Mouse (Mus musculus): ENCODE results near the gene Taf12. TPM values are rescaled to one million over a fixed set of nuclear protein-coding genes. Genes with fewer than 3 reads are reported as not detected.
A peak's percentile ranks its signal among the peaks of the same experiment; 100 is the strongest.

Gene Taf12
- 38.4 and 43.0 TPM in 2 replicates for polyA plus RNA-seq (2015; fragmentation: Nextera tagmentation; extraction: Ambion mirVana)

- H3K4me1 ChIP-seq, result peaks cover 13% of the 10 kb centered on the region; the same call in 1 of the 2 replicates
- peak within 1 kb of the TSS; percentile 90 for H3K9ac ChIP-seq
- no peaks in the 10 kb centered on the region for H3K27me3 ChIP-seq (replicated peaks)
- peak within 1 kb of the TSS; percentile 93 for H3K27ac ChIP-seq
- WGBS, result under 1% methylated on average over 48 of the region's 48 CpGs
- no peaks in the 10 kb centered on the region for H3K9me3 ChIP-seq
- H3K4me2 ChIP-seq, result peak within 1 kb of the TSS; percentile 82
- peak within 1 kb of the TSS; percentile 81 for H3K4me3 ChIP-seq (replicated peaks)
- peak; percentile 88 for ATAC-seq (ENCODE audit: insufficient read depth, low FRiP score, low read depth)
- no peaks in the 10 kb centered on the region for H3K36me3 ChIP-seq
Observed at GRCm38 (mm10) chr4:132274156-132274862, at the start of gene Taf12. Gene Taf12, plus strand, starts transcription at chr4:132274375.

GRCm38 (mm10) chr4:132230422-132230821 lies 43.8 kb upstream of the Taf12 start:
- 89% methylated on average over 5 of the region's 5 CpGs for WGBS
- Histone ChIP-seq H3K27ac (no peak overlapping the region), H3K27me3 (replicated peaks) (no peaks in the 10 kb centered on the region), H3K9me3 (no peaks in the 10 kb centered on the region), H3K4me1 (no peaks in the 10 kb centered on the region), H3K36me3 (peaks cover 51% of the 10 kb centered on the region), H3K4me2 (no peak overlapping the region), H3K9ac (no peak overlapping the region), H3K4me3 (replicated peaks) (no peak overlapping the region)
- no peak for ATAC-seq (ENCODE audit: insufficient read depth, low FRiP score, low read depth)

- Histone ChIP-seq H3K9me3 (no peaks in the 10 kb centered on the region), H3K4me2 (no peak overlapping the region), H3K9ac (no peak overlapping the region), H3K27me3 (replicated peaks) (no peaks in the 10 kb centered on the region), H3K4me1 (no peaks in the 10 kb centered on the region), H3K27ac (no peak overlapping the region), H3K4me3 (replicated peaks) (no peak overlapping the region), H3K36me3 (peaks cover 38% of the 10 kb centered on the region)
- no peak for ATAC-seq (ENCODE audit: insufficient read depth, low FRiP score, low read depth)
- WGBS, result 92% methylated on average over 8 of the region's 8 CpGs
Observed at GRCm38 (mm10) chr4:132234710-132235109, 39.5 kb upstream of the Taf12 start.

DNA sequence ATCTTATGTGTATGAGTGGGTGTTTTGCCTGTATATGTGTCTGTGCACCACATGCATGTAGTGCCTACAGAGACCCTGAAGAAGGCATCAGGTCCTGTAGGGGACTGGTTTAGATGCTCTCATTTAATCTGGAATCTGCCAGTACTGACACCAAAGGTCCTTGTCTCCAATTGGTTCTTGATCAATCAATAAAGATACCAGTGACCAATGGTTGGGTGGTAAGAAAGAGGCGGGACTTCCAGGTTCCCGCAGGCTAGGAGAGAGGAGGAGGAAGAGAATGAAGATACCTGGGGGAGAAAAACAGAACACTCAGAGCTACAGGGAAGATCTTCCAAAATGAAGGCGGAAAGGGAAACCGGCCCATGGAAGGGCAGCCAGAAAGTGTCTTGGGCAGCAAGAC lies 35.8 kb upstream of the Taf12 start:
- Histone ChIP-seq H3K4me1 (no peaks in the 10 kb centered on the region), H3K4me3 (replicated peaks) (no peak overlapping the region), H3K36me3 (peaks cover 48% of the 10 kb centered on the region), H3K4me2 (no peak overlapping the region), H3K27ac (no peak overlapping the region), H3K27me3 (replicated peaks) (no peaks in the 10 kb centered on the region), H3K9ac (no peak overlapping the region), H3K9me3 (no peaks in the 10 kb centered on the region)
- WGBS, result 89% methylated on average over 4 of the region's 4 CpGs
- ATAC-seq (ENCODE audit: insufficient read depth, low FRiP score, low read depth), result no peak

DNA sequence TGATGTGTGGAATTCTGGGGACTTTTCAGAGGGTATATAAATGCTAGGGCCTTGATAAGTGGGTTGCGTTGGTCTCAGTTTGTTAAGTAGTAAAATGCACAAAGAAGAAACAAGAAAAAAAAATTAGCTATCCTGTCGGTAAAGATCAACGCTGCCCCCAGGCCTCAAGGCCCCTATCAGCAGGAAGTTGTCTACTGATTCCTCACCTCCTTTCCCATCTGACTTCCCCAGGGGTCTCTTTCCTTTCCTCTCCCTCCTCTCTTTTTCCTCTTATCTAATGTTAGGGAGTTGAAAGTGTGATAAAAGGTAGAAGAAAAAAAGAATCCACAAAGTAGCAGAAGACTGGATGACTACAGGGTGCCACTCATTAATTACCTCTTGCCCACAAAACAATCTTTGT lies 33.8 kb upstream of the Taf12 start:
- Histone ChIP-seq H3K4me2 (no peak overlapping the region), H3K27ac (no peak overlapping the region), H3K27me3 (replicated peaks) (no peaks in the 10 kb centered on the region), H3K36me3 (peaks cover 35% of the 10 kb centered on the region), H3K4me3 (replicated peaks) (no peak overlapping the region), H3K9ac (no peak overlapping the region), H3K9me3 (no peaks in the 10 kb centered on the region), H3K4me1 (no peaks in the 10 kb centered on the region)
- 84% methylated on average over 3 of the region's 3 CpGs for WGBS
- no peak for ATAC-seq (ENCODE audit: insufficient read depth, low FRiP score, low read depth)

- no peaks in the 10 kb centered on the region for H3K27me3 ChIP-seq (replicated peaks)
- H3K36me3 ChIP-seq, result peaks cover 32% of the 10 kb centered on the region
- H3K9me3 ChIP-seq, result no peaks in the 10 kb centered on the region
- H3K9ac ChIP-seq, result no peak overlapping the region
- no peaks in the 10 kb centered on the region for H3K4me1 ChIP-seq
- ATAC-seq (ENCODE audit: insufficient read depth, low FRiP score, low read depth), result no peak
- no peak overlapping the region for H3K4me3 ChIP-seq (replicated peaks)
- no peak overlapping the region for H3K4me2 ChIP-seq
- 87% methylated on average over 3 of the region's 3 CpGs for WGBS
- H3K27ac ChIP-seq, result no peak overlapping the region
Observed at GRCm38 (mm10) chr4:132241208-132241607, 33.0 kb upstream of the Taf12 start.

DNA sequence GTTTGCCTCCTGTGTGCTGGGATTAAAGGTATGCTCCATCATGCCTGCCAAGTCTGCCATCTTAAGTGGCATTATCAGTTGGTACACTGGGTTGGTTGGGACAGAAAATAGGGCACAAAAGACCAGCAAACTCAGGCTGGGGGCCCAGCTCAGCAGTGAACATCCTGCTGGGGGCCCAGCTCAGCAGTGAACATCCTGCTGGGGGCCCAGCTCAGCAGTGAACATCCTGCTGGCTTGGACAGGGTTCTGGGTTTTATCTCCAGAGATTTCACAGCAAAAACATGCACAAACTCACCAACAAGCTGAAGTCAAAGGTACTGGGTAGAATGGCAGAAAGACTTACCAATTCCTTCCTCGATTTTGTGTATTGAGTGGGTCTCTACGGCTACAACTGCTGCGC lies 28.5 kb upstream of the Taf12 start:
- H3K36me3 ChIP-seq, result peaks cover 36% of the 10 kb centered on the region

GRCm38 (mm10) chr4:132247451-132247997 lies 26.7 kb upstream of the Taf12 start:
- ATAC-seq (ENCODE audit: insufficient read depth, low FRiP score, low read depth), result no peak; the same call in 1 of the 2 replicates

More for the DNA sequence above, 28.5 kb upstream of the Taf12 start:
- no peak for ATAC-seq (ENCODE audit: insufficient read depth, low FRiP score, low read depth)
- Histone ChIP-seq H3K9me3 (no peaks in the 10 kb centered on the region), H3K9ac (no peak overlapping the region), H3K27ac (no peak overlapping the region), H3K4me3 (replicated peaks) (no peak overlapping the region), H3K4me1 (no peaks in the 10 kb centered on the region), H3K27me3 (replicated peaks) (no peaks in the 10 kb centered on the region), H3K4me2 (no peak overlapping the region)
- 89% methylated on average over 3 of the region's 3 CpGs for WGBS

DNA sequence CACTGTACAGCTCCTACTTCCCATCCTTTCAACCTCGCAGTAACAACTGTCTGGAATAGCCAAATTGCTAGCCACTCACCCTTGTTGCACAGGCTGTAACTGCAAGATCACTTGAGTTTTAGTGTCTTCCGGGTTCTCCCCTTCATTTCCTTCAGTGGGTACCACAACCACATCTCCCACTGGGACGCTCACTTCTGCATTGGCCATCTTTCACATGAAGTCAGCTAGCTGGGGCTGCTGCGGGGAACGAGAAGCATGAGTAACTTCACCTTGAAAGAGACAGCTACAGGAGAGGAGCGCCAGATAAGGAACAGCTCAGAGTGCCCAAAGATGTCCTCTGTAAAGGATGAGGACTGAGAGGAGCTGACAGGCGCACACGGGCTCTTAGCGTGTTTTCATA lies 22.6 kb upstream of the Taf12 start:
- H3K36me3 ChIP-seq, result peaks cover 23% of the 10 kb centered on the region
- no peaks in the 10 kb centered on the region for H3K4me1 ChIP-seq
- ATAC-seq (ENCODE audit: insufficient read depth, low FRiP score, low read depth), result no peak
- no peaks in the 10 kb centered on the region for H3K27me3 ChIP-seq (replicated peaks)
- WGBS, result 81% methylated on average over 9 of the region's 9 CpGs
- H3K9ac ChIP-seq, result no peak overlapping the region
- no peak overlapping the region for H3K4me2 ChIP-seq
- no peaks in the 10 kb centered on the region for H3K9me3 ChIP-seq
- H3K4me3 ChIP-seq (replicated peaks), result no peak overlapping the region
- no peak overlapping the region for H3K27ac ChIP-seq

More at GRCm38 (mm10) chr4:132247451-132247997, 26.7 kb upstream of the Taf12 start:
- Histone ChIP-seq H3K9ac (no peak overlapping the region), H3K27me3 (replicated peaks) (no peaks in the 10 kb centered on the region), H3K4me2 (no peak overlapping the region), H3K4me3 (replicated peaks) (no peak overlapping the region), H3K27ac (no peak overlapping the region), H3K9me3 (no peaks in the 10 kb centered on the region), H3K4me1 (no peaks in the 10 kb centered on the region), H3K36me3 (peaks cover 33% of the 10 kb centered on the region)
- WGBS, result 80% methylated on average over 5 of the region's 5 CpGs

- no peaks in the 10 kb centered on the region for H3K9me3 ChIP-seq
- 83% methylated on average over 8 of the region's 8 CpGs for WGBS
- no peak for ATAC-seq (ENCODE audit: insufficient read depth, low FRiP score, low read depth)
- no peak overlapping the region for H3K27ac ChIP-seq
- H3K36me3 ChIP-seq, result peaks cover 22% of the 10 kb centered on the region; the same call in 1 of the 2 replicates
- no peak overlapping the region for H3K4me3 ChIP-seq (replicated peaks)
- H3K4me1 ChIP-seq, result no peaks in the 10 kb centered on the region
- no peak overlapping the region for H3K4me2 ChIP-seq
- H3K9ac ChIP-seq, result no peak overlapping the region
- no peaks in the 10 kb centered on the region for H3K27me3 ChIP-seq (replicated peaks)
Observed at GRCm38 (mm10) chr4:132253128-132253527, 21.0 kb upstream of the Taf12 start.

DNA sequence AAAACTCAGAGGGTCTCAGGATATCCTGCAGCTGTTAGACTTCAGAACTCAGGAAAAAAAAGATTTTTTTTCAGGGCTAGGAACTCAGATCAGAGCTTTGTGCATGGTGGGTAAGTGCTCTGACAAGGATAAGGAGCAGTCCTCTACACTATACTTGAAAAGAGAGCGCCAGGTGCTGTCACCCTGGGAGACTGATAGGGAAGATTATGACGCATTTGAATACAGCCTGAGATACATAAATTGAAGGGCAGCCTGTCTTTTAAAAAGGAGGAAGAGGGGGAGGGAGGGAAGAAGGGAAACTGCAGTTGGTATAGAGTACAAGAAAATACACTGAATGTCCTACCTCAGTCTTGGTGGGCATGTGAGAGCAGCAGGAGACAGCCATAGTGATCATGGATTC lies 20.6 kb upstream of the Taf12 start:
- Histone ChIP-seq H3K27me3 (replicated peaks) (no peaks in the 10 kb centered on the region), H3K4me3 (replicated peaks) (no peak overlapping the region), H3K4me2 (no peak overlapping the region), H3K9me3 (no peaks in the 10 kb centered on the region), H3K9ac (no peak overlapping the region), H3K27ac (no peak overlapping the region), H3K36me3 (peaks cover 21% of the 10 kb centered on the region; the same call in 1 of the 2 replicates), H3K4me1 (no peaks in the 10 kb centered on the region)
- no peak for ATAC-seq (ENCODE audit: insufficient read depth, low FRiP score, low read depth)
- 57% methylated on average over 2 of the region's 2 CpGs for WGBS

DNA sequence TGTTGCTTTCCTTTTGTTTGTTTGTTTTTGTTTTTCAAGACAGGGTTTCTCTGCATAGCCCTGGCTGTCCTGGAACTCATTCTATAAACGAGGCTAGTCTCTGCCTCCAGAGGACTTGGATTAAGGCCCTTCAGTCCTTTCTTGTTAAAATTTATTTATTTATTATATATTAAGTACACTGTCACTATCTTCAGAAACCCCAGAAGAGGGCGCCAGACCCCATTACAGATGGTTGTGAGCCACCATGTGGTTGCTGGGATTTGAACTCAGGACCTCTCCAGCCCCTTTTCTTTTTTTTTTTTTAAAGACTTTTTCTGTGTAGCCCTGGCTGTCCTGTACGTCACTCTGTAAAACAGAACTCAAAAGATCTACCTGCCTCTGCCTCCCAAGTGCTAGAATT lies 19.2 kb upstream of the Taf12 start:
- Histone ChIP-seq H3K27ac (no peak overlapping the region), H3K36me3 (peaks cover 13% of the 10 kb centered on the region; the same call in 1 of the 2 replicates), H3K4me2 (no peak overlapping the region), H3K4me1 (peaks cover 10% of the 10 kb centered on the region), H3K4me3 (replicated peaks) (no peak overlapping the region), H3K27me3 (replicated peaks) (no peaks in the 10 kb centered on the region), H3K9ac (no peak overlapping the region), H3K9me3 (no peaks in the 10 kb centered on the region)
- 74% methylated on average over 3 of the region's 3 CpGs for WGBS
- no peak for ATAC-seq (ENCODE audit: insufficient read depth, low FRiP score, low read depth)
